Mouse (Mus musculus) forelimb bud, embryonic 11.5 days (tissue): ENCODE measurements around the gene Rpa3.

Source experiments
- DNase-seq: peaks from one replicate; pipeline ENCODE4 v3.0.0-alpha.2; 2012; ENCODE audit warnings: low read depth, low spot score

The Rpa3 gene

DNA sequence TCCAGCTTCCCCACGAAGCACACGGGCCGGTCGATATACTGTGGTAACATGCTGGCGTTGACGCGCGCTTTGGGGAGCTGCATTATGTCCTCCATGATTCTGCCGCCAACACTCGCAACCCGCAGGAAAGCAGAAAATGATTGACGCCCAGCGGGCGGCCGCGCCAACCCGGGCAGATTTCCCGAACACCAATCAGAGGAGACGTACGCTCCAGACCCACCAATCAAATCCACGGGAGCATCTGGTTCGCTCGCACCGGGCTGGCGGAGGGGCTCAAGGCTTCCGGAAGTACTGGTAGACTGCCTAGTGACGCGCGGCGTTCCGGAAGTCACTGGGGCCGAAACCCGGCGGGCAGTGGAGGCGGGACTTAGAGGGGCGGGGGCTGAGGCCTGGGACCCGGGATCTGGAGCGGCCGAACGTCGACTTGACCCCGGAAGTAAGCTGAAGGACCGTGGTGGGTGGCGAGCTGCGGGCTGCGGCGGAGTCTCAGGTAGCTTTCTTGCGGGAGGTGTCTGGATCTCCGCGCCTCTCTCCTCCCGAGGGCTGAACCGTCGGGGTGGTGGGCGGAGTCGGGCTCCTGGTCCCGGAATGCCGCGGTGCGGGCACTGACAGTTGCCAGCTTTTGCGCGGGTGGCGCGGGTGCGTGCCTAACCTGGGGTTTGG is at the start of gene Rpa3, which contains the start of the genes Umad1 and Gm45062:
Rpa3 (minus strand) TSS at position 170 of the 663 bp plus-strand sequence.
Umad1 (plus strand) TSS at position 285 of the 663 bp plus-strand sequence.
Gm45062 (plus strand) TSS at position 447 of the 663 bp plus-strand sequence.
- DNase-seq: peak; percentile 98

DNA sequence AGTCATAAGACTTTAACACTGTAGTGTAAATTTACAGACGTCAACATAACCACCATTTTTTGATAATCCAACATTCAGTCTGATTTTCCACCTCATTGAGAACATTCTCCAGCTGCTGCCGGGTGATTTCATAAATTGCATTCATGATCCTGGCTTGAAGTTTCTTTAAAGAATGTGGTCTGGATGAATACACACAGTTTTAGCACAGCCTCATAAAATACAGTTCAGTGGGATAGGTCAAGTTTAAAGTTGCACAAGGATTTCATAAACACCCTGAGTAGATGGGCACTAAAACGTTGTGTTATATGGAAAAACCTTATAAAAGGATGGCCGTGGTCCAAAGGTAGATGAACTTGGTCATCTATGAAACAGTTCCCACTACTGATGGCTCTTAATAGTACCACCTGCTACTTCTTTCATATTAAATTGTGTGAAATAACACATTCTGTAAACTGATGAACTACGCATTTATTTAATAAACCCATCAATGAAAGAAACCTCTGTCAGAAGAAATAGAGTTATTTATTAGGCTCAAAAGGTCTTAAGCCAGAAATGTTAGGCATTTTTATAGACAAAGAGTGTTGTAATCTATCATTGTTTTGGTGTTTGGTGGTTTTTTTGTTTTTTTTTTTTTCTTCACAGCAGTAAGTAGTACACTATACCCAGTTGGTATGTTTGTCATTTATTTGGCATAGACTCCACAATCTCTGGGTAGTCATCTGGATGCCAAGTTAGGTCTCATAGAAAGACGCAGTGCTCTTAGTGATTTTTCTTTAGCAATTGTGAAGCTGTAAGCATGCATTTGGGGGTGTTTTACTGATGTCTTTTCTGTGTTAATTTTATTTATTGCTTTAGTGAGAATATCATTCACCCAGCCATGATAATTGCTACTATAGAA is 49.2 kb upstream of the Rpa3 start:
- no peak for DNase-seq

DNA sequence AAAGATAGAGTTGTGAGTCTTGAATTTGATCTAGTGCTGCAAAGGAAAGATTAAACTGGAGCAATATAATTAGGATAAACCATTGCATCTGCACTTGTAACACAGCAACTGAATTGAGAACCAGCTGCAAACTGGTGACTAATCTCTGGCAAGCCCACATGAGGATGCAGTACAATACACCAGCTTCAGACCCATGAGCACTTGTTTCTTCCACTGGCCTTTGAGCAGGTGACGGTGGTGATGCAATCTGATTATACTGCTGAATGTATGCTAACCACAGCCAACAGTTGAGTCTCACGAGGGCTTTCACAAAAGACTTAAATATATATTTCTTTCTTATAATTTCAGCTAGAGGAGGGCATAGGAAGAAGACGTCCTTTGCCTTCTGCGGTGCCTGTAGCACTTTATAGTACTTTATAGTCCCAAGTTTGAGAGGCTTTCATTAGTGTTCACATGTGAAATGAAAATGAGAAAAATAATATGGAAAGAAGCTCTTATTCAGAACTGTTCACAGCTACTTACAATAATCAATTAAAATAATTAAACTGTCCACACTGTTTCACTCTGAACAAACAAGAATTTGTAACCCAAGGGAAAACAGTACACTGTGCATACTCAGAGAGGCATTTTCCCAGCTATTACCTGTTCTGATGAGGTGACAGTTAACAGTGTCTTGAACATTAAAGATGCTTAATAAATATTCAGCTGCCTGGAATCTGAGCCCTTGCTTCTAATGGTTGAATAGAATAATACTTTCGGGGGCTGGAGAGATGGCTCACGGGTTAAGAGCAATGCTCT is 40.3 kb upstream of the Rpa3 start:
- no peak for DNase-seq

DNA sequence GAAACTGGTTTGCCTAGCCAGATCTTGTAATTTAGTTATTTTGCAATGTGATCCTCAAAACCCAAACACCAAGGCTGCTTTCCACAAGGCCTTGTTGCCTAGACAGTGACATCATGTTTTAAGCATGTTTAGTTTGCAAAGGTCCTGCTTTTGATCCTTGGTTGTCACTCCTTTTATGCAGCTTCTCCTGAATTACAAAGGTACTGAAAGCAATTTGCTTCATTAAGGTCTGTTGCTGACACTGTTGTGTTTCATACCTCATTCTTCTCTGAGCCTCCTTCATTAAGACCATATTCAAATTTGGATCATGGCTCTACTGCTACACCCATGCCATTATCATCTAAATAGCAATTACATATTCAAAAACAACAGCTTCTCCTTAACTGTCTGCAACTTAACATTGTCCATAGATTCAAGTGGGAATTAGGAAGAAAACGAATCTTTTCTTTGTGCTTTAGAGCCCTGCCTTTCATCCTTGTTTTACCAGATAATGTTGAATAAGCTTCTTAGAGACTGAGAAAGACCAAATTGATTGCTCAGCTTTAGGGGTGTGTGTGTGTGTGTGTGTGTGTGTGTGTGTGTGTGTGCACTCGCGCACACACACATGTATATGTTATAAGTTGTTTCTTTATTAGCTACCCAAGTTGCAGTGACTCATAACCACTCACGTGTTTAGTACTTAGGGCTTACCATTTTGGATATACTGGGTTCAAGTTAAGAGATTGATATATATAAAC is 35.2 kb upstream of the Rpa3 start:
- DNase-seq: no peak

DNA sequence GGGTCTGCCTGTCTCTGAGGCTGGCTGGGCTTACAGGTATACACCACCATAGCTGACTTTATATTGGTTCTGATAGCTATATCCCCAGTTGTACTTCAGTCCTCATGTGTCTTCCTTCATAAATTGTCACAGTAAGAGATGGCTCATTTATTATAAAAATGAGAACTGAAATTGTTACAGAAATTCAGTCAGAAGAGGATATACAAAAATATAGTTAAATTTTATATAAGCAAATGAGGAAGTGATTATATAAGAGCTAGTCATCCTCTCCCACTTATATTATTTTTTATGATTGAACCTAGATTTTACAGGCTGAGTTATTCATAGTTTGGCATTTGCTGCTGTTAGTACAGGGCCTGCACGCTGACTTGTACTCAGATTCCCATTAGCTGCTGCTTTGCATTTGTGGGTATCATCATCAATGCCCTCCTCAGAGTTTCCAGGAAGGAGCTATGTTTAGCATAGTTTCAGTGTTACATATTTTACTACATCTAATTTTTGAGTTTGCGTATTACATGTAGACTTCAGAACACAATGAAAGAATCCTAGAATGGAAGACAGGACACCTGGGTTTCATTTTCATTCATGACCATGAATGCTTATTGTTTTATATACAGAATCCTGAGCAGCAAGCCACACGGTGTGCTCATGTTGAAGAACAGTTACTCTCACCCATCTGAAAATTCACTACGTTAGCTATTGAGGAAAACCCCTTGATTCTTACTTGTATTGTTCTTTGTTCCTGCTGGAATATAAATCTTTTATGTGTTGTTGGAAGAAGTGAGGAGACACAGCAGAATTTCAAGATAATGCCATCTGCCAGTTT is 30.0 kb upstream of the Rpa3 start:
- no peak for DNase-seq

DNA sequence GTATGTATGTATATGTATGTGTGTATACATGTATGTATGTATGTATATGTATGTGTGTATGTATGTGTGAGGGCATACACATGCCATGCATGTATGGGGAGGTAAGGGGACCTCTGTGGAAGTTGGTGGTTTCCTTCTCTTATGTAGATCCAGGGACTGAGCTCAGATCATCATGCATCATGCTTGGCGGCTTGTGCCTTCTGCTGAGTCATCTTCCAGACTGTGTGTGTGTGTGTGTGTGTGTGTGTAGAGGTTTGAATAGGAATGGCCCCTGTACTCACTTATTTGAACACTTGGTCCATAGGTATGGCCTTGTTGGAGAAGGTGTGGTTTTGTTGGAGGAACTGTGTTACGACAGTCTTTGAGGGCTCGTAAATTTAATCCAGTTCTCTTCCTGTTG is 27.2 kb upstream of the Rpa3 start:
- no peak for DNase-seq

DNA sequence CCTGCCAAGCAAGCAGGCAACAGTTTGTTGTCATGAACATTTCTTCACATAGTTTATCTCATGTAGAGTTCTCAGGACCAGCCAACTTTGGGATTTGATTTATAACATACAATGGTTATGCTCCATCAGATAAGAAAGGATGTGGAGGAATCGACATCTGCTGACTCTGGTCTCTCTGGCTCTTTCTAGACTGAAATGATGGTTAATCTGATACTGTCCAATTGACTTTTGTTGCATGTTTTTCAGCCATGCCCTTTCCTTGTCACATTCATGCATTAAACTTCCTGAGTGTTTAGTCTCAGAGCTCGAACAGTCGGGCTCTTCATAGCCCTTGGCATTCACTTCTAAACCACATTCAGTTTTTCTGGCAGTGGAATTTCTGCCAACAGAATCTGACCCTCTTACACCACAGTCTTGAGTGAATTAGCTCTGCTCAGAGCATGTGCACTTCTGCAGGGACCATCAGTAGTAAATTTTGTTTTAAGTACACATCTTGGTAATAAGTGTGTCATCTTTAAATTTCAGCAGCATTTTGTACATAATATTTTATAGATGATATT is 26.5 kb upstream of the Rpa3 start:
- no peak for DNase-seq

DNA sequence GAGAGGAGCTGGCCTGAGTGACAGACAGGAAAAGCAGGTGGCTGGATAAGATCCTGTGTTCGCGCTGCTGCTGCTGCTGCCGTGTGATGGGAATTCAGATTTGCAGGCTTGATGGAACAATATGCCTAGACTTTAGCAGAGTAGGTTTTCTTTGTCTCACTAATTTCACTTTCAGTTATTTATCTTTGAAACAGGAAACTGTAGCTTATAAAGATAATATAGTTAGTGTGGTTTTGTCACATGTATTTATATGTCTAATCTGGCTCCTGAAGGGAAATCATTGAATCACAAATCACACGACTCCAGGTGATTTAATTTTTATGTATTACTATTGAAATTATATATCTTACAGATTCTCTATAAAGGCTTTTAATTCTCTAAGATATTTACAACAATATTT is 24.3 kb upstream of the Rpa3 start:
- no peak for DNase-seq

DNA sequence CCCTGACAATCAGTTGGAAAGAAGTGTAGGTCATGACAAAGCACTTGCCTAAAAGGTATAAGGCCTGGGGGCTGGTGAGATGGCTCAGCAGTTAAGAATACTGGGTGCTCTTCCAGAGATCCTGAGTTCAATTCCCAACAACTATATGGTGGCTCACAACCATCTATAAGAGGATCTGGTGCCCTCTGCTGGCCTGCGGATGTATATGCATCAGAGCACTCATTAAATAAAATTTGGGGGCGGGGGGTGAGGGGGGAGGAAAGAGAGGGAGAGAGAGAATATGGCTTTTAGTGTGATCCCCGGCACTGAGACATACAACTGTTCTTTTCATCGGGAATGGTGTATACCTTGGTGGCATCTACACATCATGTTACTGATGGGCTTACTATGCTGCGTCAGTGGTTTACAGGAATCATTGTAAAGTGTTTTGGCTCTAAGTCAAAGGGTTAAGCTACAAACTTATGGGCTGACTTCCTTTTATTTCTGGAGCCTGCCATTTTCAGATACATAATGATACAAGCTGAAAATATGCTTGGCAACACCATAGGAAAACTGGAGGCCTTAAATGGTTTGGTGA is 19.5 kb upstream of the Rpa3 start:
- no peak for DNase-seq

DNA sequence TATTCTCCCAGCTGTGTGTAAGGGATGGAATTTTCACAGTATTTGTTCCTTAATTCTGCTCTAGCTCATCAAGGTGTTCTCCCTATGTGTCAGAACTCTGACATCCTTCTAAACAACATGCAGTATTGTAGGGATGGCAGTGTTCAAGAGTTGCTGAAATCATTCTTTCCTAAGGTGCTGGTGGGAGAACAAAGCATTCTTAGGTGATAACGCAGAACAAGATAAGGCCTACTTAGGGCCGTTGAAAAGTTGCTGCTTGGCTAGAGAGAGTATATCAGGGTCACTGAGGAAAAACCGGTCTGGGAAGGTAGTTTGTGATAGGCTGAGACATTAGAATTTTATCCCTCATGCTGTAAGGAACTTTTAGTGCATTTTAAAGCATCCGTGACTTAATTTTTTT is 17.5 kb upstream of the Rpa3 start:
- DNase-seq: no peak

DNA sequence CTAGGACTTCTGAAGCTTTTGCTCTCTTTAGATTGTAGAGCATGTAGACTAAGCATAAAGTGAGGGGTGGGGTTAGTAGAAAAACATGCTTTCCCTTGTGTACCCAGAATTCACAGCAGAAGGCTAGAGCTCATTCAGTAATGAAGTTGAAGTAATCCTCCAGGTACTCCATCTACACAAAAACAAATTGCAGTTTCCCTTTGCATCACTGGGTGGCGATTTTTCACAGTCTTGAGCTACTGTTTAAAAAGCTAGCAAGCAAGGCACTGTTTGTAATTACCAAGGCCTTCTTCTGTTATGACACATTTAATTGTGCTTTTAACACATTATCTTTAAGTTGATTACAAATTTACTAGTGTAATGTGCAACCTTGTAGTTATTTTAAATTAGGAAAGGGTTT is 16.1 kb upstream of the Rpa3 start:
- DNase-seq: peak; percentile 35

DNA sequence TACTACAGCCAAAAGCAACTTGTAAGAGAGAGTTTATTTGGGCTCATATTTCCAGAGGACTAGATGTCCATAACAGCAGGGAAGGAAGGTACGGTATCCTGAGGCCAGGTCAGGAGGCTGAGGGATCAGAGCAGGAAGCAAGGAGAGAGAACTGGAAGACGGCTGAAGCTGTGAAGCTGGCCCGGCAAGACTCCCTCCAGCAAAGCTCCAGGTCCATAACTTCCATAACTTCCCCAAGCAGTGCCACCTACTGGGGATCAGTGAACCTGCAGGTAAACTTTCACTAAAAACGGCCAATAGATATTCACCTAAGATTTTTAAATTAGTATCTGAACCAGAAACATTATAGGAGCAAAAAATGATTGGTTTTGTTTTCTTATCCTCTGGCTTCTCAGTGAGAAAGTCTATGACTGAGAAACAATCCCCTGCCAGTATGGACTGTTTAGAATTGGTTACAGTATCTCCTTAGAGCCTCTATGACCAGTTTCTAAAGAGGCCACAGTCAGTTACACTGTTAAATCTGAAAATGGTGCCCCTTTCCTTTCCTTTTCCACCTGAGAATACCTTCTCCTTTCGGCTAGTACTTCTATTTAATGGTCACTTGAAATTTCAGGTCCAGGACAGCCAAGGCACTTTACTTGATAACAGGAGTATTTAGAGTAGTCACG is 15.5 kb upstream of the Rpa3 start:
- peak; percentile 46 for DNase-seq

DNA sequence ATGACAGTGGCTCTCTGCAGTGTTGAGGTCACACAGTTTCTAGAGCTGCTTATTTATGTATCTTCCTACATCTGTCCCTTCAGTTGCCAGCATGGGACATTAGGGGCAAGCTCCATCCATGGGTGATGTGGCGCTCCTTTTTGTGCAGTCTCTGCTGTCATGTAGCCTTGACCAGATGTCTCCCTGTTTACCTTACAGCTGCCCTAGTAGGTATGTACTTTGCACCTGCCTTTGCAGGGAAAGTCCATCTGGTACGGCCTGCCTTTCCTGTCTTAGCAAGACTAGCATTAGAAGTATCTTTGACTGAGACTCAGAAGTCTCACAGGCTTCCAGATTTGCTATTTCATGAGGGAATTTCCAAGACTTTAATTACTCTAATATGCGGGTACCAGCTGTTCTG is 12.1 kb upstream of the Rpa3 start:
- no peak for DNase-seq

DNA sequence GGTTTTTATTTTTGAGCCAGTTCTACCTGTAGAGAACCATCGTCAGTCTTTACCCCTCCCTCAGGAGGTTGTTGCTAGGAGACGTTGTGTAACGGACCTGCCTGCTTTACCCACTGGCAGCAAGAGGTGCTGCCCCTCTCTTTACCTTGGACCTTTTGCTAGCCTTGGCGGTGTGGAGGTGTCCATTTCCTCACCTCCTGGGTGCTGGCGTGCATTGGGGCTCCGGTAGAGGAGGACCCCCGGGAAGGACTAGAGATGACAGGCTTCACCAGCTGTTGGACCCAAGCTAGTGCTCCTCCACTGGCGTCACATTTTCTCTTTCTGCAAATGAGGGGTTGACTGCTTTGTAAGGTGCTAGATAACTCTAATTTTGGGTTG is 683 bp upstream of the Rpa3 start:
- no peak for DNase-seq

DNA sequence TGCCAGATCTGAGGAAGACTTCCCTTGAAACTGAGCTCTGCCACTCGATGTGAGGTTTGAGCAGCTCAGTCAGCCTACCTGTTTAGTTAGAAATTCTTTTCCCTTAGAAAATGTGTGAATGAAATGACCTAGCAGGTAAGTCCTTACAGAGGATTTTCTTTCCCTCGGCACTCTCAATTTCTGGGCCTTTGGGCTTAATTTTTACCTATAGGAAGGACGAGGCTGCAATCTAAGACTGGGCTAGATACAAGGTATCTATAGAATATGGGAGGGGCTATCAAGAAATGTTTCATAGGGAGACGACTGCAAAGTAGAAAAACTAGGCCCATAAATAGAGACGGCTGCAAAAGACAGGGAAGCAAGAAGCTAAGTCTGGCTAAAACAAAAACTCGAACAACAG is 657 bp downstream of the Rpa3 start:
- DNase-seq: no peak

DNA sequence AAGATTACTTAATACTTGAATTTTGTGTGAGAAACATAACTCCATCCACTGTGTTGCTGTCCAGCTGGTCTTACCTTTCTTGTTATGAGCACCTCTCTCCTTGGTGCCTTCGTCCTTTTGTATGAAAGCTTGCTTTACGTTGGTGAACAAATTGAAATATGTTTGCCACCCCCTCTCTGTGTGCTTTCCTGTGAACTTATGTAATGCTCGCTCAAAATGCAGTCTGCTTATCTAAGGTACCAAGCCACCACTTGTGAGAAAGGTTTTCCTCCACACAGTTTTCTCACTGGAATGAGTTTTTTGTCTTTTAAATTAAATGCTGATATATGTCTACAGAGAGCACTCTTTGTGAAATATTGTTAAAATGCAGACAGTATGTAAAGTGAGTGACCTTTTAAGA is 30.4 kb downstream of the Rpa3 start:
- DNase-seq: no peak

DNA sequence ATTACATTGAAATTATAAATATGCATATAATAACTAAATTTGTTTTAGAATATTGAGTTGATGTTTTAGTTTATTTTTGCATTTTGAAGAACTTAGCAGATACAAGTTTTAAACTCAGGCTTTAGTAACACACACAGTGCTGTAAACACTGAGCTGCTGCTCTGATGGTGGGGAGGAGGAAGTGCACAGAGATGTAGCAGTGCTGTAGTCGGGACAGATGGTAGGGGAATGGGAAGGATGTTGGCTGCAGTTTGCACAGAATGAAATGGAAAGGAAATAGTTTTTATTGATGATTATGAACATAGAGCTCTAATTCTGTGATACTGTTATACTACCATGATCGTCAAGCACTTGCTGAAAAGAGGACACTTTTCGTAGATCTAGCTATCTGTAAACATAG is 31.9 kb downstream of the Rpa3 start:
- DNase-seq: no peak

DNA sequence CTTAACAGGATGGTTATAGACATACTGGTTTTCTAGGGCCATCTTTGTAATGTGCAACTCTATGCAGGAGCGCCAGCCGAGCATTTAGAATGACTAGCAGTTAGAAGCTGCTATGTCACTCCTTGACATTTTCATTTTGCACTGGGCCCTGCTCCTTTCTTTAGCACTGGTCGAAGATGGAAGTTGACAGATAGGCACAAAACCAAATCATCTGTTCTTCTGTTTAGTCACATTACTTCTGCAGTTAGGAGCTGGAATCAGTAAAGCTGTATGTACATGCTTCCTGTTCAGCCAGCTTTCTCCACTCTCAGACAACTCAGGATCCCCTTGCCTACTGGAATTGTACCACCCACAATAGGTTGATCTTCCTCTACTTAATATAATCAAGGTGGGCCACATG is 48.3 kb downstream of the Rpa3 start:
- no peak for DNase-seq

DNA sequence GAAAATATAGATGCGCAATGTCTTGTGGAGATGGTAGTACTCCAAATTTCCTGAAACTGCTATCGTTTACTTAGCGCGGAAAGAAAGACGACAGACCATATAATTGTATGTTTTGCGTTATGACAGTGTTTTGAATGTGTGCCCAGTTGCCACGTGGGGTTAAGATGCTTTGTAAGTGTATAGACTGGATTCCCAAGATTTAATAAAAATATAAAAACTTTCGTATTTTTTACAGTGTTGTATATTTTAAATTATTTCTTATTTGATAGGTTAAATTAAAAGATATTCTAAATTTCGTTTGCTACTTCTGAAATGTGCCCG is 49.1 kb downstream of the Rpa3 start:
- DNase-seq: no peak
